16 mouse cellular contexts compared by ENCODE assay signal in the genomic region with DNA sequence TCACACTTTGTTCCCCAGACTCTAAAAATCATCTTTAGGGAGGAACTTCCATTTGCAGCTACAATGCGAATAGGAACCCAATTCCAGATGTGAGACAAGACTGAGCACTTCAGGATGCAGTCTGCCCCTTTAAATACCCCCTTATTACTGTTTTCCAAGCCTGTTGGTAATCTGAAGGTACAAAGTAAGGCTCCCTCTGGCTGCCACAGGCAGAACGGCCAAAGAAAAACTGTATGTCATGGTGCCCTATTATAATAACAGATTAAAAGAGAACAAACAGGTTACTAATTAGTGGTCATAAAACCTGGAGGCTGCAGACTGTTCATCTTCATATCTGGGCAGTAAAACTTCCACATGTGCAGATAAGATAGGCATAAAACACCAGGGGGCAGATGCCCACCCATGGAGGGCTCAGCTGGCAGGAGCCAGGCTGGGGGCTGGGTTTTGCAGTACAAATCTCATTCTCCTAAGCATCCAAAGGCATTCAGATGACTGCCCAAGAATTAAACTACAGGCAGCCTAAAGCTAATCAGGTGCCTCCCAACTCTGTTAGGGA.
DNase-seq lines count a peak whose midpoint lies in the region; ATAC-seq and TF ChIP-seq lines count a peak whose summit lies in the region.
"Had no signal": no experiment of that assay in that cellular context is flagged by ENCODE, and none has a peak within 500 bp of the region (broad histone marks: within the 10 kb centered on the region; RNA-seq: fewer than 3 reads in every experiment).

No protein-coding gene starts in this region.

- no peak for ATAC-seq in embryonic facial prominence, embryonic 11.5 days (replicated peaks; ENCODE audit: insufficient number of reproducible peaks, low FRiP score, low TSS enrichment, low read depth)
- ATAC-seq: midbrain, embryonic 16.5 days had no signal

- TF ChIP-seq POLR2A in CH12.LX (IDR thresholded peaks at IDR 0.05; ENCODE audit: low read depth, low read length) = no peak
- no peak for TF ChIP-seq POLR2A in brain, embryonic 14.5 days (IDR thresholded peaks at IDR 0.05; ENCODE audit: borderline replicate concordance, extremely low read depth, insufficient read depth, insufficient read length, poor library complexity, severe bottlenecking)

- no peak; the same call in 1 of the 2 replicates for TF ChIP-seq RAD21 in CH12.LX (IDR thresholded peaks at IDR 0.05; ENCODE audit: low read depth, low read length)

- H3K4me2 ChIP-seq in embryonic facial prominence, embryonic 11.5 days (ENCODE audit: low read depth, low read length) = no peak overlapping the region
- H3K4me2 ChIP-seq in CH12.LX (ENCODE audit: insufficient read depth, low read depth, poor library complexity, severe bottlenecking) = no peak overlapping the region
- H3K4me2 ChIP-seq: embryonic facial prominence, embryonic 15.5 days; forebrain, embryonic 12.5 days; heart, embryonic 13.5 days had no signal

- no peaks in the 10 kb centered on the region for H3K36me3 ChIP-seq in embryonic facial prominence, embryonic 11.5 days (replicated peaks; ENCODE audit: control insufficient read depth, insufficient read depth, low read depth, low read length)
- no peaks in the 10 kb centered on the region for H3K36me3 ChIP-seq in embryonic facial prominence, embryonic 10.5 days (replicated peaks)
- no peaks in the 10 kb centered on the region for H3K36me3 ChIP-seq in CH12.LX (replicated peaks in 1 of 2; ENCODE audit: control insufficient read depth in 1 of 2, insufficient read depth in 1 of 2, low read length in 1 of 2)
- H3K36me3 ChIP-seq: embryonic facial prominence, embryonic 15.5 days; forebrain, embryonic 12.5 days; heart, embryonic 13.5 days had no signal

- peak; percentile 7 for DNase-seq in embryonic facial prominence, embryonic 11.5 days (ENCODE audit: low spot score)
- no peak for DNase-seq in embryonic facial prominence, embryonic 10.5 days (ENCODE audit: low spot score)
- DNase-seq in layer of hippocampus, adult 2 months (ENCODE audit: low spot score in 2 of 2) = no peak
- DNase-seq in layer of hippocampus, postnatal 36 days = no peak
- DNase-seq in CH12.LX (ENCODE audit: extremely low read depth) = no peak
- peak; percentile 8 for DNase-seq in brain, embryonic 14.5 days (ENCODE audit: low read depth)
- DNase-seq in right cerebral cortex, postnatal 25 days = no peak
- DNase-seq in cerebellum, postnatal 36 days = no peak
- DNase-seq: heart, postnatal 4 days; kidney, adult 9 months; left cerebral cortex, postnatal 4 days; lung, adult 18-20 months had no signal

- TF ChIP-seq EP300 in CH12.LX (IDR thresholded peaks at IDR 0.05; ENCODE audit: low read length) = no peak

- H3K4me3 ChIP-seq in embryonic facial prominence, embryonic 11.5 days (ENCODE audit: low read depth, low read length) = no peak overlapping the region
- no peak overlapping the region for H3K4me3 ChIP-seq in embryonic facial prominence, embryonic 10.5 days
- no peak overlapping the region for H3K4me3 ChIP-seq in layer of hippocampus, adult 2 months
- H3K4me3 ChIP-seq in CH12.LX (replicated peaks in 1 of 3; ENCODE audit: low read depth in 2 of 3, low read length in 2 of 3, poor library complexity in 1 of 3) = no peak overlapping the region
- H3K4me3 ChIP-seq: embryonic facial prominence, embryonic 15.5 days; forebrain, embryonic 12.5 days; heart, embryonic 13.5 days had no signal

- H3K27ac ChIP-seq in embryonic facial prominence, embryonic 11.5 days (replicated peaks; ENCODE audit: low read depth, low read length) = no peak overlapping the region
- H3K27ac ChIP-seq in embryonic facial prominence, embryonic 10.5 days (replicated peaks) = no peak overlapping the region
- H3K27ac ChIP-seq in layer of hippocampus, adult 2 months = no peak overlapping the region
- no peak overlapping the region for H3K27ac ChIP-seq in CH12.LX (ENCODE audit: insufficient read depth, low read depth)
- H3K27ac ChIP-seq: embryonic facial prominence, embryonic 15.5 days; forebrain, embryonic 12.5 days; heart, embryonic 13.5 days had no signal

- no peaks in the 10 kb centered on the region for H3K4me1 ChIP-seq in embryonic facial prominence, embryonic 11.5 days (ENCODE audit: control insufficient read depth, insufficient read depth, low read length)
- H3K4me1 ChIP-seq in embryonic facial prominence, embryonic 10.5 days = no peaks in the 10 kb centered on the region
- no peaks in the 10 kb centered on the region for H3K4me1 ChIP-seq in CH12.LX (ENCODE audit: control insufficient read depth in 1 of 2, insufficient read depth in 2 of 2)
- H3K4me1 ChIP-seq: embryonic facial prominence, embryonic 15.5 days; forebrain, embryonic 12.5 days; heart, embryonic 13.5 days had no signal

- no peaks in the 10 kb centered on the region for H3K9me3 ChIP-seq in embryonic facial prominence, embryonic 11.5 days (replicated peaks; ENCODE audit: control insufficient read depth, low read length)
- H3K9me3 ChIP-seq in embryonic facial prominence, embryonic 10.5 days = peaks cover 4% of the 10 kb centered on the region; the same call in 1 of the 2 replicates
- H3K9me3 ChIP-seq in CH12.LX (replicated peaks; ENCODE audit: low read length) = no peaks in the 10 kb centered on the region
- H3K9me3 ChIP-seq: embryonic facial prominence, embryonic 15.5 days; heart, embryonic 13.5 days had no signal

- dilution Hi-C loops in CH12.LX (cut with MboI; ENCODE audit: extremely low pct_ligation_motif_present, extremely low pct_unique_long_range_greater_than_20kb, low sequenced_read_pairs) = no loop called here

- no peaks in the 10 kb centered on the region for H3K79me2 ChIP-seq in CH12.LX (replicated peaks; ENCODE audit: control insufficient read depth, extremely low read depth, insufficient read depth, poor library complexity, severe bottlenecking)

- in situ Hi-C loops in CH12.LX (cut with MboI; ENCODE audit: low pct_ligation_motif_present, low pct_unique_long_range_greater_than_20kb, low sequenced_read_pairs) = loop anchor here (10.0 kb wide), 1 partner anchor 327 kb away; no protein-coding TSS in a partner anchor

- 58% methylated on average over 2 of the region's 2 CpGs for WGBS in embryonic facial prominence, embryonic 11.5 days
- WGBS in embryonic facial prominence, embryonic 10.5 days = 53% methylated on average over 2 of the region's 2 CpGs

- no peaks in the 10 kb centered on the region for H3K27me3 ChIP-seq in embryonic facial prominence, embryonic 11.5 days (ENCODE audit: control insufficient read depth, insufficient read depth, low read length)
- H3K27me3 ChIP-seq in embryonic facial prominence, embryonic 10.5 days (replicated peaks; ENCODE audit: low read depth, poor library complexity, severe bottlenecking) = no peaks in the 10 kb centered on the region
- no peaks in the 10 kb centered on the region for H3K27me3 ChIP-seq in CH12.LX (replicated peaks)
- H3K27me3 ChIP-seq: embryonic facial prominence, embryonic 15.5 days; forebrain, embryonic 12.5 days; heart, embryonic 13.5 days had no signal

- H3K9ac ChIP-seq in embryonic facial prominence, embryonic 11.5 days (replicated peaks; ENCODE audit: low read length) = no peak overlapping the region
- no peak overlapping the region for H3K9ac ChIP-seq in CH12.LX (ENCODE audit: insufficient read depth, low read depth)
- H3K9ac ChIP-seq: embryonic facial prominence, embryonic 15.5 days; forebrain, embryonic 12.5 days; heart, embryonic 13.5 days had no signal

- TF ChIP-seq CTCF in layer of hippocampus, adult 2 months (conservative IDR thresholded peaks at IDR 0.05) = peak; percentile 68
- TF ChIP-seq CTCF in CH12.LX (conservative IDR thresholded peaks at IDR 0.05 in 1 of 2, IDR thresholded peaks at IDR 0.05 in 1 of 2; ENCODE audit: low read depth in 2 of 2, low read length in 2 of 2) = peak in 1 of 2 experiments; percentile 38; a peak in 1 of 4 replicates
- peak; percentile 38; the same call in 1 of the 2 replicates for TF ChIP-seq CTCF in brain, embryonic 14.5 days (IDR thresholded peaks at IDR 0.05; ENCODE audit: borderline replicate concordance, extremely low read depth, insufficient read depth, insufficient read length)

TF ChIP-seq in CH12.LX, 34 proteins besides CTCF, POLR2A, EP300 and RAD21:
- peak; percentile 43; the same call in 1 of the 2 replicates for TF ChIP-seq SMC3 (IDR thresholded peaks at IDR 0.05; ENCODE audit: low read depth, low read length)
- no peak for TF ChIP-seq NELFE (IDR thresholded peaks at IDR 0.05; ENCODE audit: low read depth, low read length)
- no peak for TF ChIP-seq MYC (IDR thresholded peaks at IDR 0.05; ENCODE audit: low read depth, low read length)
TF ChIP-seq in CH12.LX: peak in this region for 1.

Comparison
In these comparisons a context has a peak if more than half of its experiments do, and no peak if none do; other contexts are left out.
1. DNase-seq: peak in embryonic facial prominence, embryonic 11.5 days (single experiment) and brain, embryonic 14.5 days (single experiment); none in embryonic facial prominence, embryonic 10.5 days (single experiment), layer of hippocampus, adult 2 months (0 of 2), layer of hippocampus, postnatal 36 days (0 of 2), CH12.LX (single experiment), right cerebral cortex, postnatal 25 days (single experiment) and cerebellum, postnatal 36 days (0 of 2).